ENCODE assay signal across 9 mouse cellular contexts in the genomic region with DNA sequence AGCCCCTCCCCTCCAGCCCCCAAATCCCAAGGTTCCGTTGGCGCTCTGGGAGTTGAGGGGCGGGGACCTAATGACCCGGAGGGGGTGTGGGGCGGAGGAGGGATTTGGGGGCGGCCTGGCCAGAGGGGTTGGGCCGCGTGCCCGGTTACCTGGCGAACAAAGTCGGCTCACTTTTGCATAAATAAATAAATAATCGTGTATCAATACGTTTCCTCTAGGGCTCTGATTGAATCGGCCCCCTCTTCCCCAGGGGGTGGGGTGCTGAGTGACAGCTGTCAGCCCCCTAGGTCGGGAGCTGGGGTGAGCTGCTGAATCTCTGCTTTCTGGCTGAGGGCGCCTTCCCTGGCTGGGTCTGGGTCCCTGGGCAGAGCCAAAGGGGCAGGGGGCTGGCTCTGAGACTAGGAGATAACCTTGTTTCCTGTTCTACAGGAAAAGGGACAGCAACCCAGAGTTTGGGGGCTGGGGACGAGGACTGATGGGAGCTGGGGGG. TPM values are rescaled to one million over a fixed set of nuclear protein-coding genes. Genes with fewer than 3 reads are reported as not detected.
DNase-seq lines count a peak whose midpoint lies in the region; ATAC-seq and TF ChIP-seq lines count a peak whose summit lies in the region.
"Had no signal": no experiment of that assay in that cellular context is flagged by ENCODE, and none has a peak within 500 bp of the region (broad histone marks: within the 10 kb centered on the region; RNA-seq: fewer than 3 reads in every experiment).

No protein-coding gene starts in this region.

- TF ChIP-seq CTCF in heart, postnatal 0 days (IDR thresholded peaks at IDR 0.05; ENCODE audit: low read depth) = no peak

- under 1% methylated on average over 17 of the region's 17 CpGs for WGBS in heart, postnatal 0 days
- 0% methylated on average over 17 of the region's 17 CpGs for WGBS in limb, embryonic 10.5 days

- ATAC-seq in cerebellum, adult (ENCODE audit: insufficient number of reproducible peaks, low FRiP score, low TSS enrichment) = no peak
- no peak for ATAC-seq in heart, postnatal 0 days (ENCODE audit: insufficient read depth, low read depth)

- H3K4me1 ChIP-seq in heart, postnatal 0 days (ENCODE audit: control insufficient read depth, insufficient read depth) = peaks cover 45% of the 10 kb centered on the region
- peaks cover 92% of the 10 kb centered on the region for H3K4me1 ChIP-seq in limb, embryonic 10.5 days

- H3K9me3 ChIP-seq in heart, postnatal 0 days (replicated peaks; ENCODE audit: control insufficient read depth, low read length) = no peaks in the 10 kb centered on the region
- H3K9me3 ChIP-seq in limb, embryonic 10.5 days (replicated peaks) = no peaks in the 10 kb centered on the region

- peak overlapping the region; percentile 93 for H3K27ac ChIP-seq in heart, postnatal 0 days (ENCODE audit: low read depth)
- H3K27ac ChIP-seq in limb, embryonic 10.5 days = peak overlapping the region; percentile 100

- H3K36me3 ChIP-seq in heart, postnatal 0 days (replicated peaks; ENCODE audit: control insufficient read depth, insufficient read depth, low read length) = peaks cover 3% of the 10 kb centered on the region; the same call in 1 of the 2 replicates
- H3K36me3 ChIP-seq in limb, embryonic 10.5 days = peaks cover 11% of the 10 kb centered on the region

- H3K27me3 ChIP-seq in heart, postnatal 0 days (ENCODE audit: control insufficient read depth, insufficient read depth, low read length) = no peaks in the 10 kb centered on the region
- H3K27me3 ChIP-seq in limb, embryonic 10.5 days (ENCODE audit: low read depth, poor library complexity, severe bottlenecking) = no peaks in the 10 kb centered on the region

- peak; percentile 58 for DNase-seq in cerebellum, adult 11 months
- peak; percentile 42 to 51 for DNase-seq in B cell, adult 2 months
- peak; percentile 69 for DNase-seq in embryo, embryonic 10.5 days (ENCODE audit: low spot score)
- no peak for DNase-seq in heart, postnatal 0 days (ENCODE audit: low spot score)
- DNase-seq in limb, embryonic 10.5 days (ENCODE audit: low spot score) = no peak
- peak; percentile 66 for DNase-seq in neural tube, embryonic 10.5 days (ENCODE audit: extremely low spot score, low spot score)
- DNase-seq in ovary, postnatal 14 days (ENCODE audit: low spot score) = no peak

- no peak; the same call in 1 of the 2 replicates for TF ChIP-seq EP300 in heart, postnatal 0 days (IDR thresholded peaks at IDR 0.05; ENCODE audit: low read depth)

- peak overlapping the region; percentile 76 for H3K4me3 ChIP-seq in heart, postnatal 0 days (ENCODE audit: low read depth, low read length)
- peak overlapping the region; percentile 98 for H3K4me3 ChIP-seq in limb, embryonic 10.5 days

- peak overlapping the region; percentile 95 for H3K4me2 ChIP-seq in heart, postnatal 0 days (ENCODE audit: low read depth, low read length)

- peak overlapping the region; percentile 86 for H3K9ac ChIP-seq in heart, postnatal 0 days (replicated peaks; ENCODE audit: low read depth, low read length)

RNA-seq across cellular contexts. Expression of gene Ahdc1, which starts 1.8 kb away (rescaled TPM):
- total RNA-seq in heart, postnatal 0 days (2014; rRNA removed; ENCODE audit: low replicate concordance) = 40.5 and 57.2 TPM in 2 replicates
- polyA plus RNA-seq in heart, postnatal 0 days (2015; fragmentation: Nextera tagmentation; extraction: Ambion mirVana) = 4.6 and 5.2 TPM in 2 replicates
- polyA plus RNA-seq in limb, embryonic 10.5 days (2016; fragmentation: Nextera tagmentation; extraction: Ambion mirVana) = 13.0 and 13.8 TPM in 2 replicates

RNA-seq across cellular contexts. Expression of gene Fgr, which starts 38.9 kb away (rescaled TPM):
- 0.04 and 0.19 TPM in 2 replicates for total RNA-seq in heart, postnatal 0 days (2014; rRNA removed; ENCODE audit: low replicate concordance)
- polyA plus RNA-seq in heart, postnatal 0 days (2015; fragmentation: Nextera tagmentation; extraction: Ambion mirVana) = 0.31 and 0.37 TPM in 2 replicates
- polyA plus RNA-seq in limb, embryonic 10.5 days (2016; fragmentation: Nextera tagmentation; extraction: Ambion mirVana) = 0.19 and 0.33 TPM in 2 replicates
- total RNA-seq: MEL had no signal

Comparison
In these comparisons a context has a peak if more than half of its experiments do, and no peak if none do; other contexts are left out.
1. DNase-seq: peak in cerebellum, adult 11 months (single experiment), B cell, adult 2 months (2 of 2), embryo, embryonic 10.5 days (single experiment) and neural tube, embryonic 10.5 days (single experiment); none in heart, postnatal 0 days (single experiment), limb, embryonic 10.5 days (single experiment) and ovary, postnatal 14 days (single experiment).